Comparison of ENCODE assay signal across 7 mouse cellular contexts in genomic region chr6:65041932-65042331, GRCm38 (mm10). TPM values are rescaled to one million over a fixed set of nuclear protein-coding genes. Genes with fewer than 3 reads are reported as not detected.
DNase-seq lines count a peak whose midpoint lies in the region; ATAC-seq and TF ChIP-seq lines count a peak whose summit lies in the region.

No protein-coding gene starts in this region.

- H3K4me2 ChIP-seq in embryonic facial prominence, embryonic 13.5 days = peak overlapping the region; percentile 68
- peak overlapping the region; percentile 27 for H3K4me2 ChIP-seq in hindbrain, embryonic 16.5 days (ENCODE audit: low read length)
- peak overlapping the region; percentile 88 for H3K4me2 ChIP-seq in myocyte (ENCODE audit: low read depth)

- ATAC-seq in embryonic facial prominence, embryonic 13.5 days (ENCODE audit: insufficient number of reproducible peaks, insufficient read depth, low FRiP score, low TSS enrichment, low read depth) = no peak
- peak; percentile 14; the same call in 1 of the 2 replicates for ATAC-seq in hindbrain, embryonic 16.5 days

- H3ac ChIP-seq in myocyte (ENCODE audit: control insufficient read depth, insufficient read length) = peak overlapping the region; percentile 99

- no peak overlapping the region for H3K27ac ChIP-seq in embryonic facial prominence, embryonic 13.5 days
- peak overlapping the region; percentile 97 for H3K27ac ChIP-seq in hindbrain, embryonic 16.5 days (ENCODE audit: low read depth, low read length)

- no peak for TF ChIP-seq POLR2A in myocyte (IDR thresholded peaks at IDR 0.05; ENCODE audit: insufficient read length, low read depth)

- intact Hi-C loops in left cerebral cortex, postnatal 14 days (cut with DNase I) = no loop called here

- peaks cover 31% of the 10 kb centered on the region for H3K36me3 ChIP-seq in embryonic facial prominence, embryonic 13.5 days
- H3K36me3 ChIP-seq in hindbrain, embryonic 16.5 days (ENCODE audit: control insufficient read depth, insufficient read depth, low read length) = peaks cover 21% of the 10 kb centered on the region
- H3K36me3 ChIP-seq in myocyte (ENCODE audit: control insufficient read depth, insufficient read depth) = peaks cover 22% of the 10 kb centered on the region

- 37% methylated on average over 10 of the region's 10 CpGs for WGBS in embryonic facial prominence, embryonic 13.5 days
- WGBS in hindbrain, embryonic 16.5 days = 32% methylated on average over 10 of the region's 10 CpGs

- peak overlapping the region; percentile 98; the same call in 1 of the 2 replicates for H3K9ac ChIP-seq in embryonic facial prominence, embryonic 13.5 days
- H3K9ac ChIP-seq in hindbrain, embryonic 16.5 days (ENCODE audit: low read depth, low read length) = peak overlapping the region; percentile 92; the same call in 1 of the 2 replicates

- DNase-seq in left cerebral cortex, postnatal 14 days (ENCODE audit: low spot score in 2 of 2) = peak; percentile 8 to 44
- DNase-seq in left cerebral cortex, adult 9 months (ENCODE audit: low spot score in 2 of 2) = no peak
- DNase-seq in urinary bladder, adult 18-20 months (ENCODE audit: low spot score in 2 of 2) = no peak
- DNase-seq in cerebellum, adult 11 months = no peak

- H3K79me2 ChIP-seq in myocyte (ENCODE audit: control insufficient read depth, insufficient read depth) = peaks cover 23% of the 10 kb centered on the region

- H3K4me3 ChIP-seq in embryonic facial prominence, embryonic 13.5 days = peak overlapping the region; percentile 78
- peak overlapping the region; percentile 74 for H3K4me3 ChIP-seq in hindbrain, embryonic 16.5 days (ENCODE audit: low read length)
- peak overlapping the region; percentile 65 for H3K4me3 ChIP-seq in myocyte

- no peaks in the 10 kb centered on the region for H3K9me3 ChIP-seq in embryonic facial prominence, embryonic 13.5 days
- H3K9me3 ChIP-seq in hindbrain, embryonic 16.5 days (ENCODE audit: control insufficient read depth, low read length) = no peaks in the 10 kb centered on the region

- H3K4me1 ChIP-seq in embryonic facial prominence, embryonic 13.5 days = peaks cover 8% of the 10 kb centered on the region
- H3K4me1 ChIP-seq in hindbrain, embryonic 16.5 days (ENCODE audit: control insufficient read depth, insufficient read depth, low read depth, low read length) = peaks cover 13% of the 10 kb centered on the region

- no peaks in the 10 kb centered on the region for H3K27me3 ChIP-seq in embryonic facial prominence, embryonic 13.5 days
- H3K27me3 ChIP-seq in hindbrain, embryonic 16.5 days (replicated peaks; ENCODE audit: control insufficient read depth, insufficient read depth, low read length) = no peaks in the 10 kb centered on the region
- no peaks in the 10 kb centered on the region for H3K27me3 ChIP-seq in myocyte (ENCODE audit: control insufficient read depth, insufficient read depth, insufficient read length)

TF ChIP-seq in myocyte, 11 proteins besides CTCF, POLR2A, EP300 and RAD21:
- TF ChIP-seq SRF (IDR thresholded peaks at IDR 0.05; ENCODE audit: control insufficient read depth, insufficient read length, low read depth) (no peak), POLR2AphosphoS2 (IDR thresholded peaks at IDR 0.05; ENCODE audit: insufficient read length, low read depth) (no peak), TCF3 (IDR thresholded peaks at IDR 0.05; ENCODE audit: insufficient read length, low read depth) (no peak)

RNA-seq across cellular contexts. Expression of gene Smarcad1, which starts 0.5 kb away (rescaled TPM):
- 10 to 100 TPM; 35.2 to 39.1 TPM for total RNA-seq in left cerebral cortex, postnatal 14 days (2021)
- polyA plus RNA-seq in embryonic facial prominence, embryonic 13.5 days (2015; fragmentation: Nextera tagmentation; extraction: Ambion mirVana) = 83.8 and 97.5 TPM in 2 replicates
- 43.6 and 45.2 TPM in 2 replicates for polyA plus RNA-seq in hindbrain, embryonic 16.5 days (2015; fragmentation: Nextera tagmentation; extraction: Ambion mirVana)
- 10.4 TPM for polyA plus RNA-seq in myocyte (2012; fragmentation: generic; extraction: Trizol)

Comparison
In these comparisons a context has a peak if more than half of its experiments do, and no peak if none do; other contexts are left out.
1. DNase-seq: peak in left cerebral cortex, postnatal 14 days (2 of 2); none in left cerebral cortex, adult 9 months (0 of 2), urinary bladder, adult 18-20 months (0 of 2) and cerebellum, adult 11 months (single experiment).
2. H3K4me2 ChIP-seq: peak in every context shown above with its lines; median percentile 88 in myocyte; 68 in embryonic facial prominence, embryonic 13.5 days; 27 in hindbrain, embryonic 16.5 days.
3. Peak in every context shown above with its lines, with median percentiles within 50 percentile points of each other: H3K4me3 ChIP-seq.